Mouse (Mus musculus) B cell, adult 62 days (primary cell): Measurements from ENCODE around the gene Safb2. TPM values are rescaled to one million over a fixed set of nuclear protein-coding genes. Genes with fewer than 3 reads are reported as not detected.

Experiments
- total RNA-seq: library from RNA; stranded (reverse); gene quantifications from 4 replicates; pipeline ENCODE4 v1.2.4, GENCODE M21; 2023

Gene Safb2
- 580 to 621 TPM (median 606 TPM) in 4 replicates for total RNA-seq

DNA sequence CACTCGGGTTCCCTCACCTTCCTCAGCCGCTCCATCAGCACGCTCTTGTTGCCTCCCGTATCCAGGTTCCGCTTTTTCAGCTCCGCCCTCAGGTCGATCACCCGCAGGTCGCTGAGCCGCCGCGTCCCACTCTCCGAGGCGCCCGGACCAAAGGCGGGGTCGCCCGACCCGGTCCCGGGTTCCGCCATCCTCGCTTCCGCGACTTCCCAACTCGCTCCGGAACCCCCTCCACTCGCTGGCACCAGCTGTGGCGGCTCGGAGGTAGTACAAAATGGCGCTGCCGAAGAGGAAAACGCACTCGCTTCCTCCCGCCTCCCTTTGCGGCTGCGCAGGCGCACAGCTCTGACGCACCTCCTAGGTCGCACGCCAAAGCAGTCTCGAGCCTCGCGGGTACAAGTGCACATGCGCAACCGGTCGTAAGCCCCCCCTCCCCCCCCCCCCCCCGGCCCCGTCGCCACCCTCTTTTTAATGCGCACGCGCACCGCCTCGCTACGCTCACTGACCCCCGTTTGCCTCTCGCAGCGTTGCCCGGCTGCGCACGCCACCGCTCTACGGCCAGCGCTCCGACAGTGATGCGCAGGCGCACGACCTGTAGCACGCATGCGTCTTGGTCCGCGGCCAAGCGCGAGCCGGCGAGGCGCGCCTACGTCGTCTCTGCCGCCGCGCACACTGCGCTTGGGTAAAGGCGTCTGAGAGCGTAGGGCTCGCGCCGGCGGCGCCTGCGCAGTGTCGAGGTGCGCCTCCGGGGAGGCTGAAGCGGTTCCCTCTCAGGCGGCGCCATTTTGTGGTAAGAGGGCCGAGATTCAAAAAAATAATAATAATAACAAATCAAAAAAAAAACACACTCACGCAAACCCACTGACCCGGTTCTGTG is at the start of gene Safb2, which contains the start of gene Safb:
TSS of gene Safb2 (minus strand) at position 329 of the 874 bp plus-strand sequence.
TSS of gene Safb (plus strand) at position 569 of the 874 bp plus-strand sequence.

GRCm38 (mm10) chr17:56627530-56628277 is 43.3 kb upstream of the Safb2 start, which contains the start of gene Catsperd:
Gene Catsperd, plus strand, starts transcription at chr17:56628143.

DNA sequence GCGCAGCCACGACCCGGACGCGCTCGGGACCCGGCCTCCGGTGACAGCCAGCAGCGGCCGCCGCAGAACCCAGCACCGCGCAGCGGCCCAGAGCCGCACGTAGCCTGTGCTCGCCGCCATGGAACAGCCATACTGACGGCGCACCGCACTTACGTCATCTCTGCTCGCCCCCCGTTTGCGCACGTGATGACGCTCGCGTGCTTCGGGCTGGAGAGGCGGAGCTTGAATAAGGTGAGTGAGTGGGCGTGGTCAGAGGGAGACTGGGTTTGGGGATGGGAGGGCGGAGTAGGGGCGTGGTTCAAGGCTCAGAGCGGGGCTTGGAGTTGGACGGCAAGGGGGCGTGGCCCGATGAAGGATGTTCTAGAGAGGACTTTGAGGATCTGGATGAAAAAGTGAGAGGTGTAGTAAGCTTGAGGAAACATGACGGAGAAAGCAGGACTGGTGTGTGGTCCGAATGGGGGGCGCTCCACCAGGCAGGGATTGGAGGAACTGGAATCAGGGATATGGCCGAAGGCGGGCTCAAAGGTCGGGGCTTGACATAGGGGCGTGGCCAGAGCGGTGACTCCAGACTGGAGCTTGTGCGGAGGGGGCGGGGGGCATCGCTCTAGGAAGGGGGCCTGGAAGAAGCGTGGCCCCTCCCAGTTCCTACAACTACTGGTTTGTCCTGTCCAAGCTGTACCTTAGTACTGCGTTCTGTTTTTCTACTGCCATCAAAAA is 42.5 kb upstream of the Safb2 start, which contains the start of gene Lonp1:
TSS of gene Lonp1 (minus strand) at position 134 of the 717 bp plus-strand sequence.

GRCm38 (mm10) chr17:56613236-56613844 is 29.0 kb upstream of the Safb2 start, which contains the start of gene Rpl36:
Gene Rpl36, plus strand, starts transcription at chr17:56613416.

GRCm38 (mm10) chr17:56609452-56610171 is 25.2 kb upstream of the Safb2 start, which contains the start of gene 2410015M20Rik:
Gene 2410015M20Rik, minus strand, starts transcription at chr17:56609771.

DNA sequence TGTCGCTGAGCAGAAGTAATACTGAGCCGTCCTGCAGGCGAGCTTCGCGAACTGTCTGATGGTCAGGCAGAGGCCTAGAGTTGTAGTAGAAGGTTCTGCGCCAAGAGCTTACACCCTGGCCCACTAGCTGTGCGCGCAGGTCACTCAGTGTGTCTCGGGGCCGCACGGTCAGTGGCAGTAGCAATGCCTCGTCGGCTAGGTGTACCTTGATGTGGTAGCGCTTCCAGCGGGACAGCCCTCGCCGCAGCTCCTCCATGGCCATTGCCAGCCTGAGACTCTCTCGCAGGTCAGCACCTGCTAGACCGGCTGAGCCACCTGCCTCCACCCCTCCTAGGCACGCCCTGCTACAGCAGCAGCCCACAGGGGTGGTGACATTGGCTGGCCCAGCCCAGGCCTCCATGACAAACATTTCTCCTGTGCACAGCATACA is 30.2 kb downstream of the Safb2 start, which contains the start of gene Gm20219:
TSS of gene Gm20219 (minus strand) at position 266 of the 430 bp plus-strand sequence.

DNA sequence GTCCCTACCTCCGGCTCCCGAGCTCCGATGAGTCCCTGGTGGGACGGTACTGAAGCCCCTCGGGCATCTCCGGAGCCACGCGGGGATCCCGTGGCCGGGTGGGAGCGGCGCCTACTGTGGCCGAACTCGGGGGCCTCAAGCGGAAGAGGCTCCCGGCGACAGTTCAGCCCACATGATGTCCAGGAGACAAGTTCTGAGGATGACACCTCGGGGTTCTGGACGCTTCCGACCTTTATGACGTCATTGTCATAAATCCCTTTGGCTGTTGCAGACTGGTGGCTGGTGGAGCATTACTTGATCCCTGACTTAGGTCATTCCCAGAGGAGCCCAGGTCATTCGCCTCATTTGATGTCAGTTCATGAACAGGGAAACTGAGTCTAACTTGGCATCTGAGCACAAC is 72.1 kb downstream of the Safb2 start, which contains the start of gene Znrf4:
TSS of gene Znrf4 (minus strand) at position 122 of the 400 bp plus-strand sequence.

Other genes starting within 250 kb of the Safb2 start
- 16.3 to 21.7 TPM (median 19.0 TPM) in 4 replicates for gene Ptprs, start 108.1 kb downstream of the Safb2 start, total RNA-seq
- not detected in 4 replicates for gene Znrf4, start 72.2 kb downstream of the Safb2 start, total RNA-seq
- gene Gm20219, start 30.2 kb downstream of the Safb2 start, total RNA-seq: 10.2 to 15.3 TPM (median 11.5 TPM) in 4 replicates
- 300 to 341 TPM (median 315 TPM) in 4 replicates for gene Safb, start 240 bp upstream of the Safb2 start, total RNA-seq
- 82.1 to 105 TPM (median 84.1 TPM) in 4 replicates for gene 2410015M20Rik, start 25.2 kb upstream of the Safb2 start, total RNA-seq
- gene Rpl36, start 28.8 kb upstream of the Safb2 start, total RNA-seq: 1,445 to 1,606 TPM (median 1,506 TPM) in 4 replicates
- gene Lonp1, start 42.3 kb upstream of the Safb2 start, total RNA-seq: 58.1 to 63.6 TPM (median 61.4 TPM) in 4 replicates
- gene Catsperd, start 43.6 kb upstream of the Safb2 start, total RNA-seq: not detected in 4 replicates
- gene Ranbp3, start 88.7 kb upstream of the Safb2 start, total RNA-seq: 98.8 to 117 TPM (median 102 TPM) in 4 replicates
- 41.0 to 65.0 TPM (median 54.5 TPM) in 4 replicates for gene Ndufa11, start 133.2 kb upstream of the Safb2 start, total RNA-seq
- 12.0 to 16.4 TPM (median 13.5 TPM) in 4 replicates for gene Vmac, start 133.4 kb upstream of the Safb2 start, total RNA-seq
- not detected in 4 replicates for gene Nrtn, start 172.9 kb upstream of the Safb2 start, total RNA-seq
- 73.7 to 85.2 TPM (median 78.0 TPM) in 4 replicates for gene Dus3l, start 180.2 kb upstream of the Safb2 start, total RNA-seq
- gene Prr22, start 185.7 kb upstream of the Safb2 start, total RNA-seq: 1.0 to 1.9 TPM (median 1.1 TPM) in 4 replicates
- 10.1 to 14.5 TPM (median 11.7 TPM) in 4 replicates for gene Rfx2, start 246.4 kb upstream of the Safb2 start, total RNA-seq